Mouse (Mus musculus) thymus, adult 2 months (tissue): Measurements from ENCODE around the gene Col10a1.

Experiments used
- CTCF ChIP-seq: fragments of 200-500 bp; IDR thresholded peaks from 2 replicates; pipeline ENCODE4 v1.5.1; 2012; ENCODE audit warnings: mild to moderate bottlenecking, control low read depth, low read length, moderate library complexity, borderline replicate concordance; ENCODE audit not compliant: control insufficient read depth, poor library complexity, insufficient read depth; ENCODE audit errors: extremely low read depth
- POLR2A ChIP-seq: fragments of 200-500 bp; IDR thresholded peaks from 2 replicates; pipeline ENCODE4 v1.6.1; 2012; ENCODE audit warnings: mild to moderate bottlenecking, low read length, control low read depth, moderate library complexity; ENCODE audit not compliant: control insufficient read depth, poor library complexity, insufficient read depth; ENCODE audit errors: extremely low read depth

GRCm38 (mm10) chr10:34418204-34418756, 28.5 kb downstream of the Col10a1 start, which contains the start of gene Nt5dc1:
- no peak for TF ChIP-seq CTCF
- peak; percentile 52; the same call in 1 of the 2 replicates for TF ChIP-seq POLR2A
